ENCODE assay signal across 16 mouse cellular contexts in the genomic region with DNA sequence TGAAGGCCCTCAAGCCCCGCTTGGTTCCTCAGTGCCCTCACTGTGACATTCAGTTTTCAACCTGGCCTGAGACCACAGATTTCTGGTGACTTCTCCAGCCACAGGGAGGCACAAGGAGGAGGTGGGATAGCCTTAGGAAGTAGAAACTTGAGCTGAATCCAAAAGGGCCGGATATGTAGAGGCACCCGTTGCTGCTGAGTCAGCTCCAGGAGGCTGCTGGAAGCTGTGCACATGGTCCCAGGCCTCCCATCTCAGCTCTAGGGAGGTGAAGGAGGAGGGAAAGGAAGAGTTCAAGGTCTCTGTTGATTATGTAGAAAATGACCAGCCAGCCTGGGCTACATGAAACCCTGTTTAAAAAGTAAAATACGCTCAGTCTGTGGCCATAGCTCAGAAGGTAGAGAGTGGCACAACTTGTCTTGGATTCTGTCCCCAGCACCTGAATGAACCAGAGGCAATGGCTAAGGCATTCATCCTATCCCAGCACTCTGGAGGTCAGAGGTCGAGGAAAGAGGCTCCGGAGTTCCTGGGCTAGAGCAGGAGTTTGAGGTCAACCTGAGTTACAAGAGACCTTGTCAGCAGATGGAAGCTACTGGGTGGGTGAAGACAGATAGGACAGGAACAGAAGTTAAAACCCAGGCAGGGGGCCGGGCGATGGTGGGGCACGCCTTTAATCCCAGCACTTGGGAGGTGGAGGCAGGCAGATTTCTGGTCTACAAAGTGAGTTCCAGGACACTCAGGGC. TPM values are rescaled to one million over a fixed set of nuclear protein-coding genes. Genes with fewer than 3 reads are reported as not detected.
A peak's percentile ranks its signal among the peaks of the same experiment; 100 is the strongest.
DNase-seq lines count a peak whose midpoint lies in the region; ATAC-seq lines count a peak whose summit lies in the region.
"Had no signal": no experiment of that assay in that cellular context is flagged by ENCODE, and none has a peak within 500 bp of the region (broad histone marks: within the 10 kb centered on the region; RNA-seq: fewer than 3 reads in every experiment).

No protein-coding gene starts in this region.

- ATAC-seq in liver, embryonic 11.5 days (replicated peaks; ENCODE audit: low FRiP score) = no peak
- ATAC-seq in hindbrain, embryonic 13.5 days (ENCODE audit: low FRiP score) = no peak
- ATAC-seq: forebrain, embryonic 16.5 days; inflammation-experienced regulatory T-cells, adult 6 months had no signal

- H3K4me3 ChIP-seq in liver, embryonic 11.5 days (ENCODE audit: low read depth, low read length) = no peak overlapping the region
- no peak overlapping the region for H3K4me3 ChIP-seq in hindbrain, embryonic 13.5 days
- H3K4me3 ChIP-seq: gastrocnemius, adult 2 months; liver, embryonic 15.5 days had no signal

- no peak overlapping the region for H3K4me2 ChIP-seq in liver, embryonic 11.5 days
- H3K4me2 ChIP-seq in hindbrain, embryonic 13.5 days = no peak overlapping the region
- H3K4me2 ChIP-seq: liver, embryonic 15.5 days; midbrain, embryonic 11.5 days had no signal

- WGBS in liver, embryonic 11.5 days = 62% methylated on average over 9 of the region's 9 CpGs
- WGBS in hindbrain, embryonic 13.5 days = 68% methylated on average over 9 of the region's 9 CpGs

- no peaks in the 10 kb centered on the region for H3K27me3 ChIP-seq in liver, embryonic 11.5 days (replicated peaks; ENCODE audit: control insufficient read depth, insufficient read depth, low read length)
- H3K27me3 ChIP-seq in hindbrain, embryonic 13.5 days = peaks cover 14% of the 10 kb centered on the region
- H3K27me3 ChIP-seq: liver, embryonic 15.5 days had no signal

- peak overlapping the region; percentile 1; the same call in 1 of the 2 replicates for H3K9ac ChIP-seq in liver, embryonic 11.5 days (ENCODE audit: low read depth, low read length)
- no peak overlapping the region for H3K9ac ChIP-seq in hindbrain, embryonic 13.5 days
- H3K9ac ChIP-seq: liver, embryonic 15.5 days had no signal

- no peak overlapping the region for H3K27ac ChIP-seq in liver, embryonic 11.5 days (ENCODE audit: low read depth, low read length)
- no peak overlapping the region for H3K27ac ChIP-seq in hindbrain, embryonic 13.5 days
- H3K27ac ChIP-seq: gastrocnemius, adult 2 months; hindbrain, embryonic 10.5 days; kidney, postnatal 0 days; liver, embryonic 15.5 days had no signal

- H3K36me3 ChIP-seq in liver, embryonic 11.5 days (ENCODE audit: control insufficient read depth, insufficient read depth, low read length) = 0 out of 2 replicates have a peak, but pooled peaks cover 1% of the 10 kb centered on the region
- H3K36me3 ChIP-seq in hindbrain, embryonic 13.5 days = no peaks in the 10 kb centered on the region

- no peaks in the 10 kb centered on the region for H3K9me3 ChIP-seq in liver, embryonic 11.5 days (ENCODE audit: control insufficient read depth, low read length)
- no peaks in the 10 kb centered on the region for H3K9me3 ChIP-seq in hindbrain, embryonic 13.5 days
- H3K9me3 ChIP-seq: hindbrain, embryonic 10.5 days; liver, embryonic 15.5 days had no signal

- peak; percentile 92 for DNase-seq in heart, adult 11 months
- no peak for DNase-seq in heart, adult 9 months (ENCODE audit: low spot score in 2 of 2)
- DNase-seq in liver, embryonic 11.5 days (ENCODE audit: low spot score) = no peak
- DNase-seq in liver (no peak), R1 (ENCODE audit: low read depth, low spot score) (peak; percentile 85)
- DNase-seq in spleen, postnatal 36 days (ENCODE audit: low spot score in 2 of 2) = no peak
- DNase-seq: gastrocnemius, adult 2 months; heart, adult 18-20 months; thymus, postnatal 36 days had no signal

- peaks cover 69% of the 10 kb centered on the region for H3K4me1 ChIP-seq in liver, embryonic 11.5 days (replicated peaks; ENCODE audit: control insufficient read depth, insufficient read depth, low read length)
- peaks cover 24% of the 10 kb centered on the region for H3K4me1 ChIP-seq in hindbrain, embryonic 13.5 days (replicated peaks)

RNA-seq across cellular contexts. Expression of gene Mfsd12, which starts 2.4 kb away (rescaled TPM):
- polyA plus RNA-seq in liver, embryonic 11.5 days (2014; fragmentation: Nextera tagmentation; extraction: Ambion mirVana) = 11.2 TPM in 2 replicates
- 11.9 and 12.4 TPM in 2 replicates for polyA plus RNA-seq in hindbrain, embryonic 13.5 days (2015; fragmentation: Nextera tagmentation; extraction: Ambion mirVana)

RNA-seq across cellular contexts. Expression of gene Hmg20b, which starts 4.6 kb away (rescaled TPM):
- 68.6 and 69.2 TPM in 2 replicates for polyA plus RNA-seq in liver, embryonic 11.5 days (2014; fragmentation: Nextera tagmentation; extraction: Ambion mirVana)
- polyA plus RNA-seq in hindbrain, embryonic 13.5 days (2015; fragmentation: Nextera tagmentation; extraction: Ambion mirVana) = 47.3 and 50.4 TPM in 2 replicates

RNA-seq across cellular contexts. Expression of gene 4930404N11Rik, which starts 10.7 kb away (rescaled TPM):
- 0.64 and 0.68 TPM in 2 replicates for polyA plus RNA-seq in liver, embryonic 11.5 days (2014; fragmentation: Nextera tagmentation; extraction: Ambion mirVana)
- 1.0 and 1.1 TPM in 2 replicates for polyA plus RNA-seq in hindbrain, embryonic 13.5 days (2015; fragmentation: Nextera tagmentation; extraction: Ambion mirVana)
- polyA plus RNA-seq: midbrain, embryonic 11.5 days had no signal

RNA-seq across cellular contexts. Expression of gene Gipc3, which starts 11.8 kb away (rescaled TPM):
- polyA plus RNA-seq in liver, embryonic 11.5 days (2014; fragmentation: Nextera tagmentation; extraction: Ambion mirVana) = not detected in 2 replicates
- not detected in 2 replicates for polyA plus RNA-seq in hindbrain, embryonic 13.5 days (2015; fragmentation: Nextera tagmentation; extraction: Ambion mirVana)
- polyA plus RNA-seq: forebrain, embryonic 16.5 days; hindbrain, embryonic 10.5 days; liver, embryonic 15.5 days had no signal

RNA-seq across cellular contexts. Expression of gene Fzr1, which starts 23.4 kb away (rescaled TPM):
- polyA plus RNA-seq in liver, embryonic 11.5 days (2014; fragmentation: Nextera tagmentation; extraction: Ambion mirVana) = 74.0 and 75.9 TPM in 2 replicates
- polyA plus RNA-seq in hindbrain, embryonic 13.5 days (2015; fragmentation: Nextera tagmentation; extraction: Ambion mirVana) = 121 and 126 TPM in 2 replicates

Comparison
In these comparisons a context has a peak if more than half of its experiments do, and no peak if none do; other contexts are left out.
1. DNase-seq: peak in heart, adult 11 months (single experiment) and R1 (single experiment); none in heart, adult 9 months (0 of 2), liver, embryonic 11.5 days (single experiment), liver (single experiment) and spleen, postnatal 36 days (0 of 2).